Mouse (Mus musculus) bone marrow macrophage, adult 2 months (primary cell): ENCODE data around the gene Fam83e. TPM values are rescaled to one million over a fixed set of nuclear protein-coding genes. Genes with fewer than 3 reads are reported as not detected.
A peak's percentile ranks its signal among the peaks of the same experiment; 100 is the strongest.

ENCODE experiments used
- H3K27ac ChIP-seq: 2 replicates; pipeline ENCODE4 v1.5.1; 2012; ENCODE audit warnings: low read depth, low read length; ENCODE audit not compliant: insufficient read depth
- H3K4me1 ChIP-seq: 2 replicates; pipeline ENCODE4 v1.6.1; 2012; ENCODE audit warnings: low read length; ENCODE audit not compliant: control insufficient read depth, insufficient read depth
- H3K4me3 ChIP-seq: 2 replicates; pipeline ENCODE4 v1.5.1; 2012; ENCODE audit warnings: mild to moderate bottlenecking, low read length, moderate library complexity; ENCODE audit not compliant: insufficient read depth
- CTCF ChIP-seq: IDR thresholded peaks from 2 replicates; pipeline ENCODE4 v1.5.1; 2012; ENCODE audit warnings: low read depth, mild to moderate bottlenecking, low read length, moderate library complexity
- POLR2A ChIP-seq: IDR thresholded peaks from 2 replicates; pipeline ENCODE4 v1.6.1; 2012; ENCODE audit warnings: mild to moderate bottlenecking, low read depth, low read length, borderline replicate concordance
- polyA plus RNA-seq: library from polyadenylated mRNA; stranded (reverse); fragments of >200 nt; gene quantifications from 2 replicates; pipeline ENCODE4 v1.2.4, GENCODE M21; 2012; ENCODE audit not compliant: missing spikeins, insufficient read depth, insufficient read length

Fam83e gene
- polyA plus RNA-seq, 1 experiment = not detected

GRCm38 (mm10) chr7:45686841-45687240 is 34.2 kb upstream of the Fam83e start:
- no peak overlapping the region for H3K27ac ChIP-seq
- peaks cover 10% of the 10 kb centered on the region for H3K4me1 ChIP-seq
- H3K4me3 ChIP-seq = no peak overlapping the region
- TF ChIP-seq POLR2A = no peak
- no peak for TF ChIP-seq CTCF

- Histone ChIP-seq H3K4me3 (no peak overlapping the region), H3K27ac (no peak overlapping the region), H3K4me1 (peaks cover 3% of the 10 kb centered on the region; the same call in 1 of the 2 replicates)
- TF ChIP-seq CTCF = no peak
These were observed 31.9 kb upstream of the Fam83e start for GRCm38 (mm10) chr7:45689099-45689498.

GRCm38 (mm10) chr7:45689800-45690199 is 31.2 kb upstream of the Fam83e start:
- Histone ChIP-seq H3K4me3 (no peak overlapping the region), H3K4me1 (peaks cover 3% of the 10 kb centered on the region; the same call in 1 of the 2 replicates), H3K27ac (no peak overlapping the region)
- TF ChIP-seq CTCF = no peak
- TF ChIP-seq POLR2A = no peak

GRCm38 (mm10) chr7:45692364-45692763 is 28.6 kb upstream of the Fam83e start:
- no peak for TF ChIP-seq POLR2A
- no peak for TF ChIP-seq CTCF
- peaks cover 3% of the 10 kb centered on the region; the same call in 1 of the 2 replicates for H3K4me1 ChIP-seq
- H3K27ac ChIP-seq = no peak overlapping the region
- no peak overlapping the region for H3K4me3 ChIP-seq

GRCm38 (mm10) chr7:45693921-45694591 is 27.0 kb upstream of the Fam83e start, which contains the start of gene Sec1:
Gene Sec1 (minus strand): TSS chr7:45694402.
- H3K4me3 ChIP-seq = no peak within 1 kb of the TSS
- no peak within 1 kb of the TSS for H3K27ac ChIP-seq
- TF ChIP-seq CTCF (no peak), POLR2A (no peak)
- peaks cover 3% of the 10 kb centered on the region; the same call in 1 of the 2 replicates for H3K4me1 ChIP-seq

GRCm38 (mm10) chr7:45695098-45695497 is 25.9 kb upstream of the Fam83e start:
- no peaks in the 10 kb centered on the region for H3K4me1 ChIP-seq
- TF ChIP-seq CTCF (no peak), POLR2A (no peak)
- no peak overlapping the region for H3K4me3 ChIP-seq
- H3K27ac ChIP-seq = no peak overlapping the region

- Histone ChIP-seq H3K4me3 (no peak overlapping the region), H3K27ac (no peak overlapping the region), H3K4me1 (no peaks in the 10 kb centered on the region)
- no peak for TF ChIP-seq CTCF
- no peak for TF ChIP-seq POLR2A
These were observed 23.1 kb upstream of the Fam83e start for GRCm38 (mm10) chr7:45697894-45698293.

GRCm38 (mm10) chr7:45699523-45700141 is 21.4 kb upstream of the Fam83e start, which contains the start of gene Car11:
Gene Car11 (plus strand): TSS chr7:45699843.
- Histone ChIP-seq H3K27ac (no peak within 1 kb of the TSS), H3K4me3 (peak within 1 kb of the TSS; percentile 35), H3K4me1 (peaks cover 4% of the 10 kb centered on the region)
- TF ChIP-seq CTCF (no peak), POLR2A (no peak)

GRCm38 (mm10) chr7:45700301-45701015 is 20.6 kb upstream of the Fam83e start:
- H3K4me3 ChIP-seq = peak overlapping the region; percentile 35
- H3K4me1 ChIP-seq = peaks cover 4% of the 10 kb centered on the region
- TF ChIP-seq POLR2A (no peak), CTCF (no peak)
- no peak overlapping the region for H3K27ac ChIP-seq

- H3K4me1 ChIP-seq = peaks cover 4% of the 10 kb centered on the region
- H3K4me3 ChIP-seq = no peak overlapping the region
- H3K27ac ChIP-seq = no peak overlapping the region
- TF ChIP-seq CTCF = no peak
These were observed 19.9 kb upstream of the Fam83e start for GRCm38 (mm10) chr7:45701072-45701471.
